9 mouse cellular contexts compared by ENCODE assay signal in the genomic region with DNA sequence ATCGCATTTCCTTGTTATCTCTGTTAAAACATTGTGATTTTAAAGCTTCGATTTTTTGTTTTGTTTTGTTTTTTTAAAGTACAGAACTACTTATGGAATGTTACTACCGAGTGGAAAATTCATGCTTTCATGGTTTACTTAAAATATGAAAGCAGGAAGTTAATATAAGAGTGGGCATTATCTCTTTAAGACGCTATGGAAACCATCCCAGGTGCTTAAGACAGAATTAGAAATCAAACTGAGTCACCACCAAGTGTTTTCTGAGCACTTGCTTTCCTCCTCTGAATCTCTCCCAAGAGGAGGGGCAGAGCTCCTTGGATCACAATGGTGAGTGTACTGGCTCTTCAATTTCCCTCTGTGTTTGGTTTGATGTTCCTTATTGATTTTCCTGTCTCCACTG. TPM values are rescaled to one million over a fixed set of nuclear protein-coding genes. Genes with fewer than 3 reads are reported as not detected.
A peak's percentile ranks its signal among the peaks of the same experiment; 100 is the strongest.
DNase-seq lines count a peak whose midpoint lies in the region; ATAC-seq and TF ChIP-seq lines count a peak whose summit lies in the region.
"Had no signal": no experiment of that assay in that cellular context is flagged by ENCODE, and none has a peak within 500 bp of the region (broad histone marks: within the 10 kb centered on the region; RNA-seq: fewer than 3 reads in every experiment).

No protein-coding gene starts in this region.

- ATAC-seq in forebrain, embryonic 14.5 days = no peak
- no peak for ATAC-seq in forebrain, embryonic 16.5 days
- no peak for ATAC-seq in liver, embryonic 16.5 days (ENCODE audit: low read depth)

- DNase-seq in forebrain, embryonic 14.5 days (ENCODE audit: low spot score) = peak; percentile 0
- DNase-seq in left cerebral cortex, adult 2 months (ENCODE audit: extremely low spot score in 1 of 2, low spot score in 2 of 2) = no peak
- DNase-seq in left cerebral cortex, adult 9 months (ENCODE audit: low spot score in 2 of 2) = no peak
- DNase-seq in MEL (ENCODE audit: low read depth, low spot score) = peak; percentile 54
- DNase-seq in layer of hippocampus, postnatal 25 days (ENCODE audit: extremely low spot score in 1 of 2, low spot score in 1 of 2) = no peak
- no peak for DNase-seq in urinary bladder, postnatal 36 days (ENCODE audit: low spot score in 2 of 2)

- TF ChIP-seq CTCF in left cerebral cortex, adult 2 months (IDR thresholded peaks at IDR 0.05) = no peak
- no peak for TF ChIP-seq CTCF in MEL (IDR thresholded peaks at IDR 0.05 in 2 of 3, conservative IDR thresholded peaks at IDR 0.05 in 1 of 3; ENCODE audit: control insufficient read depth in 1 of 3, insufficient read depth in 1 of 3, low read depth in 2 of 3, low read length in 3 of 3, poor library complexity in 1 of 3, severe bottlenecking in 1 of 3)

- no peak for TF ChIP-seq EP300 in MEL (IDR thresholded peaks at IDR 0.05; ENCODE audit: low read depth in 1 of 2, low read length in 2 of 2)

- no peaks in the 10 kb centered on the region for H3K9me3 ChIP-seq in forebrain, embryonic 14.5 days (replicated peaks; ENCODE audit: control insufficient read depth, low read length)
- H3K9me3 ChIP-seq in forebrain, embryonic 16.5 days (ENCODE audit: control insufficient read depth, low read length) = no peaks in the 10 kb centered on the region
- no peaks in the 10 kb centered on the region for H3K9me3 ChIP-seq in MEL (replicated peaks; ENCODE audit: insufficient read depth, low read length)
- no peaks in the 10 kb centered on the region for H3K9me3 ChIP-seq in liver, embryonic 16.5 days (replicated peaks; ENCODE audit: control insufficient read depth, low read length)

- WGBS in forebrain, embryonic 14.5 days = 95% methylated on average over 4 of the region's 4 CpGs
- WGBS in forebrain, embryonic 16.5 days = 97% methylated on average over 4 of the region's 4 CpGs
- WGBS in liver, embryonic 16.5 days (ENCODE audit: insufficient replicate concordance) = 60% methylated on average over 4 of the region's 4 CpGs

- no peaks in the 10 kb centered on the region for H3K27me3 ChIP-seq in forebrain, embryonic 14.5 days (replicated peaks; ENCODE audit: control insufficient read depth, insufficient read depth, low read length)
- no peaks in the 10 kb centered on the region for H3K27me3 ChIP-seq in forebrain, embryonic 16.5 days (replicated peaks; ENCODE audit: control insufficient read depth, insufficient read depth, low read length)
- H3K27me3 ChIP-seq in MEL (ENCODE audit: control insufficient read depth in 1 of 2, insufficient read depth in 2 of 2, low read length in 2 of 2) = no peaks in the 10 kb centered on the region
- H3K27me3 ChIP-seq in liver, embryonic 16.5 days (ENCODE audit: control insufficient read depth, insufficient read depth, low read depth, low read length) = no peaks in the 10 kb centered on the region

- no peak for TF ChIP-seq RAD21 in MEL (IDR thresholded peaks at IDR 0.05; ENCODE audit: low read depth, low read length)

- H3K27ac ChIP-seq in forebrain, embryonic 14.5 days (ENCODE audit: low read depth, low read length) = no peak overlapping the region
- no peak overlapping the region for H3K27ac ChIP-seq in forebrain, embryonic 16.5 days (ENCODE audit: low read length)
- no peak overlapping the region for H3K27ac ChIP-seq in left cerebral cortex, adult 2 months
- H3K27ac ChIP-seq in MEL (ENCODE audit: control insufficient read depth, low read depth, low read length) = no peak overlapping the region
- H3K27ac ChIP-seq in liver, embryonic 16.5 days (ENCODE audit: low read length) = no peak overlapping the region

- intact Hi-C loops in left cerebral cortex, adult 2 months (cut with DNase I) = loop anchor here (10.0 kb wide), 1 partner anchor 225 kb away; the partner anchor contains the start of gene Gm10037

- no peak overlapping the region for H3K4me2 ChIP-seq in forebrain, embryonic 14.5 days (ENCODE audit: low read length)
- no peak overlapping the region for H3K4me2 ChIP-seq in forebrain, embryonic 16.5 days (ENCODE audit: low read length)
- H3K4me2 ChIP-seq in liver, embryonic 16.5 days (ENCODE audit: low read depth, low read length) = no peak overlapping the region

- H3K9ac ChIP-seq in forebrain, embryonic 14.5 days (ENCODE audit: low read length) = no peak overlapping the region
- H3K9ac ChIP-seq in forebrain, embryonic 16.5 days (replicated peaks; ENCODE audit: low read depth, low read length) = no peak overlapping the region
- H3K9ac ChIP-seq in MEL (ENCODE audit: control insufficient read depth, low read depth, low read length, poor library complexity, severe bottlenecking) = peak overlapping the region; percentile 34; the same call in 1 of the 2 replicates
- H3K9ac ChIP-seq in liver, embryonic 16.5 days (ENCODE audit: low read depth, low read length) = no peak overlapping the region

- no peaks in the 10 kb centered on the region for H3K79me2 ChIP-seq in MEL (ENCODE audit: control insufficient read depth, insufficient read depth, low read length, poor library complexity)

- H3K36me3 ChIP-seq in forebrain, embryonic 14.5 days (ENCODE audit: control insufficient read depth, insufficient read depth, low read length) = no peaks in the 10 kb centered on the region
- no peaks in the 10 kb centered on the region for H3K36me3 ChIP-seq in forebrain, embryonic 16.5 days (ENCODE audit: control insufficient read depth, insufficient read depth)
- H3K36me3 ChIP-seq in MEL (ENCODE audit: control insufficient read depth in 1 of 2, insufficient read depth in 2 of 2, low read length in 2 of 2) = no peaks in the 10 kb centered on the region
- no peaks in the 10 kb centered on the region for H3K36me3 ChIP-seq in liver, embryonic 16.5 days (ENCODE audit: control insufficient read depth, insufficient read depth)

- H3K4me3 ChIP-seq in forebrain, embryonic 14.5 days (ENCODE audit: low read depth, low read length) = no peak overlapping the region
- no peak overlapping the region for H3K4me3 ChIP-seq in forebrain, embryonic 16.5 days (replicated peaks; ENCODE audit: low read length)
- H3K4me3 ChIP-seq in left cerebral cortex, adult 2 months = peak overlapping the region; percentile 79; the same call in 1 of the 2 replicates
- H3K4me3 ChIP-seq in MEL (ENCODE audit: control insufficient read depth in 1 of 2, insufficient read depth in 1 of 2, low read depth in 2 of 2, low read length in 2 of 2) = peak overlapping the region; percentile 36 to 41
- peak overlapping the region; percentile 75; the same call in 1 of the 2 replicates for H3K4me3 ChIP-seq in liver, embryonic 16.5 days (ENCODE audit: low read depth, low read length)

- no peak for TF ChIP-seq POLR2A in MEL (IDR thresholded peaks at IDR 0.05; ENCODE audit: control insufficient read depth in 1 of 2, insufficient read depth in 1 of 2, low read depth in 1 of 2, low read length in 2 of 2, poor library complexity in 1 of 2)

- no peaks in the 10 kb centered on the region for H3K4me1 ChIP-seq in forebrain, embryonic 14.5 days (ENCODE audit: control insufficient read depth, insufficient read depth, low read length)
- peaks cover 4% of the 10 kb centered on the region for H3K4me1 ChIP-seq in forebrain, embryonic 16.5 days (replicated peaks; ENCODE audit: control insufficient read depth, insufficient read depth, low read length)
- no peaks in the 10 kb centered on the region for H3K4me1 ChIP-seq in MEL (ENCODE audit: control insufficient read depth in 1 of 2, insufficient read depth in 2 of 2, low read length in 2 of 2)
- H3K4me1 ChIP-seq in liver, embryonic 16.5 days (ENCODE audit: control insufficient read depth, low read depth, low read length) = peaks cover 4% of the 10 kb centered on the region

TF ChIP-seq in MEL, 35 proteins besides CTCF, POLR2A, EP300 and RAD21 (continues in another document):
- TF ChIP-seq SIN3A (IDR thresholded peaks at IDR 0.05; ENCODE audit: low read length) (no peak), MYC (IDR thresholded peaks at IDR 0.05; ENCODE audit: low read depth, low read length) (no peak)

RNA-seq across cellular contexts. Expression of gene Zfp729b, which starts 0.6 kb away (rescaled TPM):
- polyA plus RNA-seq in forebrain, embryonic 14.5 days (2014; fragmentation: Nextera tagmentation; extraction: Ambion mirVana) = 7.1 and 7.3 TPM in 2 replicates
- polyA plus RNA-seq in forebrain, embryonic 16.5 days (2015; fragmentation: Nextera tagmentation; extraction: Ambion mirVana) = 6.3 and 7.6 TPM in 2 replicates
- 1 to 10 TPM; 8.3 to 8.9 TPM for total RNA-seq in left cerebral cortex, adult 2 months (2021)
- total RNA-seq in MEL (2012; rRNA removed) = 6.0 and 7.0 TPM in 2 replicates
- polyA plus RNA-seq in MEL (2012; ENCODE audit: insufficient read depth in 1 of 2, insufficient read length in 2 of 2, low read depth in 1 of 2, low replicate concordance in 2 of 2, missing spikeins in 1 of 2) = 1 to 10 TPM in 1 of 2 experiments, not detected in 1; 5.0 TPM
- polyA plus RNA-seq in liver, embryonic 16.5 days (2015; fragmentation: Nextera tagmentation; extraction: Ambion mirVana) = 1.1 TPM in 2 replicates
- total RNA-seq in layer of hippocampus, postnatal 25 days (2021) = 1 to 10 TPM; 8.6 to 8.7 TPM

RNA-seq across cellular contexts. Expression of gene Gm49345, which starts 27.5 kb away (rescaled TPM):
- polyA plus RNA-seq in forebrain, embryonic 14.5 days (2014; fragmentation: Nextera tagmentation; extraction: Ambion mirVana) = 0.54 TPM in 1 of 2 replicates, not detected in the other
- polyA plus RNA-seq in forebrain, embryonic 16.5 days (2015; fragmentation: Nextera tagmentation; extraction: Ambion mirVana) = not detected in 2 replicates
- under 1 TPM; 0.28 to 0.84 TPM for total RNA-seq in left cerebral cortex, adult 2 months (2021)
- total RNA-seq in MEL (2012; rRNA removed) = 1.6 and 1.7 TPM in 2 replicates
- polyA plus RNA-seq in MEL (2012; ENCODE audit: insufficient read depth in 1 of 2, insufficient read length in 2 of 2, low read depth in 1 of 2, low replicate concordance in 2 of 2, missing spikeins in 1 of 2) = under 1 TPM in 1 of 2 experiments, not detected in 1; 0.54 TPM
- polyA plus RNA-seq in liver, embryonic 16.5 days (2015; fragmentation: Nextera tagmentation; extraction: Ambion mirVana) = not detected in 2 replicates
- total RNA-seq in layer of hippocampus, postnatal 25 days (2021) = 1 to 10 TPM; 1.3 to 2.6 TPM
- total RNA-seq: megakaryocyte-erythroid progenitor cell, adult 5-6 weeks had no signal

RNA-seq across cellular contexts. Expression of gene Zfp729a, which starts 27.5 kb away (rescaled TPM):
- polyA plus RNA-seq in forebrain, embryonic 14.5 days (2014; fragmentation: Nextera tagmentation; extraction: Ambion mirVana) = 3.9 and 5.3 TPM in 2 replicates
- 5.2 TPM in 2 replicates for polyA plus RNA-seq in forebrain, embryonic 16.5 days (2015; fragmentation: Nextera tagmentation; extraction: Ambion mirVana)
- total RNA-seq in left cerebral cortex, adult 2 months (2021) = 1 to 10 TPM; 8.0 to 8.9 TPM
- 1.9 and 2.7 TPM in 2 replicates for total RNA-seq in MEL (2012; rRNA removed)
- 1 to 10 TPM in 1 of 2 experiments, not detected in 1; 2.6 TPM for polyA plus RNA-seq in MEL (2012; ENCODE audit: insufficient read depth in 1 of 2, insufficient read length in 2 of 2, low read depth in 1 of 2, low replicate concordance in 2 of 2, missing spikeins in 1 of 2)
- polyA plus RNA-seq in liver, embryonic 16.5 days (2015; fragmentation: Nextera tagmentation; extraction: Ambion mirVana) = 0.77 and 0.99 TPM in 2 replicates
- 1 to 10 TPM; 8.4 to 9.7 TPM for total RNA-seq in layer of hippocampus, postnatal 25 days (2021)

RNA-seq across cellular contexts. Expression of gene Zfp748, which starts 56.5 kb away (rescaled TPM):
- 18.6 and 22.3 TPM in 2 replicates for polyA plus RNA-seq in forebrain, embryonic 14.5 days (2014; fragmentation: Nextera tagmentation; extraction: Ambion mirVana)
- 16.7 and 19.6 TPM in 2 replicates for polyA plus RNA-seq in forebrain, embryonic 16.5 days (2015; fragmentation: Nextera tagmentation; extraction: Ambion mirVana)
- total RNA-seq in left cerebral cortex, adult 2 months (2021) = 1 to 10 TPM; 9.4 to 9.7 TPM
- 4.3 and 4.9 TPM in 2 replicates for total RNA-seq in MEL (2012; rRNA removed)
- polyA plus RNA-seq in MEL (2012; ENCODE audit: insufficient read depth in 1 of 2, insufficient read length in 2 of 2, low read depth in 1 of 2, low replicate concordance in 2 of 2, missing spikeins in 1 of 2) = 1 to 10 TPM in 1 of 2 experiments, not detected in 1; 4.0 TPM
- polyA plus RNA-seq in liver, embryonic 16.5 days (2015; fragmentation: Nextera tagmentation; extraction: Ambion mirVana) = 3.9 and 4.0 TPM in 2 replicates
- 10 to 100 TPM in 1 of 2 experiments, 1 to 10 TPM in 1; 9.7 to 11.4 TPM for total RNA-seq in layer of hippocampus, postnatal 25 days (2021)

Comparison
In these comparisons a context has a peak if more than half of its experiments do, and no peak if none do; other contexts are left out.
1. DNase-seq: peak in forebrain, embryonic 14.5 days (single experiment) and MEL (single experiment); none in left cerebral cortex, adult 2 months (0 of 2), left cerebral cortex, adult 9 months (0 of 2), layer of hippocampus, postnatal 25 days (0 of 2) and urinary bladder, postnatal 36 days (0 of 2).
2. H3K4me3 ChIP-seq: peak in left cerebral cortex, adult 2 months (single experiment), MEL (2 of 2) and liver, embryonic 16.5 days (single experiment); none in forebrain, embryonic 14.5 days (single experiment) and forebrain, embryonic 16.5 days (single experiment).